Mouse (Mus musculus) liver, adult 2 months (tissue): ENCODE results near the gene Tmem190. TPM values are rescaled to one million over a fixed set of nuclear protein-coding genes. Genes with fewer than 3 reads are reported as not detected.
A peak's percentile ranks its signal among the peaks of the same experiment; 100 is the strongest.
"Not testable (repeated sequence)": the region's sequence is repeated elsewhere in the genome, so short reads cannot be mapped to it uniquely, and the experiment has no call there.

Source experiments
- DNase-seq: peaks from one replicate; pipeline ENCODE4 v3.0.0-alpha.2; 2011; ENCODE audit warnings: low read depth, low spot score; ENCODE audit errors: extremely low read depth
- H3K27ac ChIP-seq: fragments of 200-500 bp; replicated peaks from 2 replicates; pipeline ENCODE4 v1.5.1; 2012; ENCODE audit warnings: low read depth, mild to moderate bottlenecking, control low read depth, inconsistent platforms, low read length; ENCODE audit not compliant: insufficient read depth
- H3K27me3 ChIP-seq: fragments of 200-500 bp; 2 replicates; pipeline ENCODE4 v1.6.1; 2012; ENCODE audit warnings: mild to moderate bottlenecking, moderate library complexity, low read length, inconsistent platforms; ENCODE audit not compliant: control insufficient read depth, insufficient read depth
- H3K36me3 ChIP-seq: fragments of 200-500 bp; 2 replicates; pipeline ENCODE4 v1.6.1; 2012; ENCODE audit warnings: low read length, inconsistent platforms; ENCODE audit not compliant: control insufficient read depth, insufficient read depth
- H3K4me1 ChIP-seq: fragments of 200-500 bp; 2 replicates; pipeline ENCODE4 v1.6.1; 2011; ENCODE audit warnings: low read length; ENCODE audit not compliant: control insufficient read depth, insufficient read depth
- H3K4me3 ChIP-seq: fragments of 200-500 bp; 2 replicates; pipeline ENCODE4 v1.5.1; 2011; ENCODE audit warnings: low read depth, mild to moderate bottlenecking, control low read depth, low read length, moderate library complexity; ENCODE audit not compliant: insufficient read depth
- H3K79me2 ChIP-seq: fragments of 200-500 bp; 2 replicates; pipeline ENCODE4 v1.6.1; 2012; ENCODE audit warnings: inconsistent platforms, mild to moderate bottlenecking, low read length, moderate library complexity; ENCODE audit not compliant: control insufficient read depth, insufficient read depth
- H3K9ac ChIP-seq: fragments of 200-500 bp; 2 replicates; pipeline ENCODE4 v1.6.1; 2012; ENCODE audit warnings: low read depth, mild to moderate bottlenecking, control low read depth, inconsistent platforms, low read length
- CTCF ChIP-seq: fragments of 200-500 bp; IDR thresholded peaks from 2 replicates; pipeline ENCODE4 v1.5.1; 2011; ENCODE audit warnings: low read depth, low read length, control low read depth
- POLR2A ChIP-seq: fragments of 200-500 bp; IDR thresholded peaks from 2 replicates; pipeline ENCODE4 v1.6.1; 2011; ENCODE audit warnings: low read length, control low read depth; ENCODE audit not compliant: insufficient read depth; ENCODE audit errors: extremely low read depth
- WGBS: fragments of 180-500 bp; shearing (Covaris S2); methylation state at CpG from one replicate; pipeline ENCODE4 v1.1.7; 2018; 5-methylcytosine and 5-hydroxymethylcytosine counted together
- polyA plus RNA-seq: library from polyadenylated mRNA; depleted of rRNA; stranded (reverse); fragments of >200 nt; gene quantifications from 2 replicates; pipeline ENCODE4 v1.2.3, GENCODE M21; 2012
- total RNA-seq: library from RNA; depleted of rRNA; stranded (reverse); fragments of >200 nt; gene quantifications from 2 replicates; pipeline ENCODE4 v1.2.3, GENCODE M21; 2014

The Tmem190 gene
- total and polyA plus RNA-seq, 2 experiments: not detected

- peak; percentile 61 for DNase-seq
- no peak overlapping the region for H3K27ac ChIP-seq
Observed at GRCm38 (mm10) chr7:4795767-4796433, 13.2 kb downstream of the Tmem190 start.

GRCm38 (mm10) chr7:4802247-4802646, 19.5 kb downstream of the Tmem190 start:
- no peak overlapping the region for H3K4me3 ChIP-seq
- H3K79me2 ChIP-seq: no peaks in the 10 kb centered on the region
- no peak for TF ChIP-seq CTCF
- TF ChIP-seq POLR2A: no peak
- no peak for DNase-seq
- no peaks in the 10 kb centered on the region for H3K4me1 ChIP-seq
- no peak overlapping the region for H3K9ac ChIP-seq
- no peaks in the 10 kb centered on the region for H3K27me3 ChIP-seq
- H3K36me3 ChIP-seq: peaks cover 18% of the 10 kb centered on the region
- H3K27ac ChIP-seq: no peak overlapping the region

More at GRCm38 (mm10) chr7:4795767-4796433, 13.2 kb downstream of the Tmem190 start:
- Histone ChIP-seq H3K36me3 (peaks cover 12% of the 10 kb centered on the region; the same call in 1 of the 2 replicates), H3K9ac (no peak overlapping the region), H3K4me3 (no peak overlapping the region), H3K27me3 (no peaks in the 10 kb centered on the region), H3K79me2 (0 out of 2 replicates have a peak, but pooled peaks cover 4% of the 10 kb centered on the region), H3K4me1 (peaks cover 5% of the 10 kb centered on the region; the same call in 1 of the 2 replicates)
- TF ChIP-seq CTCF: peak; percentile 61
- no peak for TF ChIP-seq POLR2A
- WGBS: 67% methylated on average over 7 of the region's 7 CpGs

- WGBS: 89% methylated on average over 7 of the region's 7 CpGs
- Histone ChIP-seq H3K4me3 (no peak overlapping the region), H3K27ac (no peak overlapping the region), H3K4me1 (peaks cover 10% of the 10 kb centered on the region), H3K9ac (no peak overlapping the region), H3K27me3 (no peaks in the 10 kb centered on the region), H3K36me3 (peaks cover 35% of the 10 kb centered on the region), H3K79me2 (peaks cover 8% of the 10 kb centered on the region; the same call in 1 of the 2 replicates)
- DNase-seq: peak; percentile 53
- TF ChIP-seq CTCF (peak; percentile 36; the same call in 1 of the 2 replicates), POLR2A (no peak)
Observed at GRCm38 (mm10) chr7:4806716-4807115, 24.0 kb downstream of the Tmem190 start.

- peak overlapping the region; percentile 91 for H3K9ac ChIP-seq
- DNase-seq, H3K27me3 ChIP-seq, H3K27ac ChIP-seq: not testable (repeated sequence)
- H3K4me1 ChIP-seq: peaks cover 17% of the 10 kb centered on the region
- peak overlapping the region; percentile 92 for H3K4me3 ChIP-seq
- H3K79me2 ChIP-seq: peaks cover 10% of the 10 kb centered on the region; the same call in 1 of the 2 replicates
- 47% methylated on average over 10 of the region's 10 CpGs for WGBS
- peaks cover 29% of the 10 kb centered on the region for H3K36me3 ChIP-seq
Observed at GRCm38 (mm10) chr7:4811131-4811530, 28.4 kb downstream of the Tmem190 start.

GRCm38 (mm10) chr7:4811842-4812302, 29.1 kb downstream of the Tmem190 start:
- H3K27me3 ChIP-seq: no peaks in the 10 kb centered on the region
- H3K9ac ChIP-seq: peak overlapping the region; percentile 91
- H3K79me2 ChIP-seq: peaks cover 10% of the 10 kb centered on the region; the same call in 1 of the 2 replicates
- H3K27ac ChIP-seq: peak overlapping the region; percentile 40
- WGBS: under 1% methylated on average over 36 of the region's 36 CpGs
- no peak for DNase-seq
- H3K36me3 ChIP-seq: peaks cover 22% of the 10 kb centered on the region
- TF ChIP-seq CTCF: no peak
- no peak for TF ChIP-seq POLR2A
- peaks cover 17% of the 10 kb centered on the region for H3K4me1 ChIP-seq
- peak overlapping the region; percentile 92 for H3K4me3 ChIP-seq
